Comparison of ENCODE assay signal across 16 mouse cellular contexts in genomic region chr15:96686201-96687159, GRCm38 (mm10). TPM values are rescaled to one million over a fixed set of nuclear protein-coding genes. Genes with fewer than 3 reads are reported as not detected.
DNase-seq lines count a peak whose midpoint lies in the region; ATAC-seq and TF ChIP-seq lines count a peak whose summit lies in the region.
"Had no signal": no experiment of that assay in that cellular context is flagged by ENCODE, and none has a peak within 500 bp of the region (broad histone marks: within the 10 kb centered on the region; RNA-seq: fewer than 3 reads in every experiment).

No protein-coding gene starts in this region.

- H3K9me3 ChIP-seq in heart, postnatal 0 days (replicated peaks; ENCODE audit: control insufficient read depth, low read length) = no peaks in the 10 kb centered on the region
- no peaks in the 10 kb centered on the region for H3K9me3 ChIP-seq in heart, embryonic 12.5 days (replicated peaks)
- H3K9me3 ChIP-seq in lung, embryonic 14.5 days (ENCODE audit: low read depth, low read length) = no peaks in the 10 kb centered on the region
- no peaks in the 10 kb centered on the region for H3K9me3 ChIP-seq in MEL (replicated peaks; ENCODE audit: insufficient read depth, low read length)
- no peaks in the 10 kb centered on the region for H3K9me3 ChIP-seq in neural tube, embryonic 15.5 days (replicated peaks)
- H3K9me3 ChIP-seq: lung, embryonic 15.5 days had no signal

- intact Hi-C loops in left cerebral cortex, postnatal 4 days (cut with DNase I) = no loop called here

- peak in 1 of 2 experiments; percentile 52; a peak in 1 of 4 replicates for TF ChIP-seq POLR2A in MEL (IDR thresholded peaks at IDR 0.05; ENCODE audit: control insufficient read depth in 1 of 2, insufficient read depth in 1 of 2, low read depth in 1 of 2, low read length in 2 of 2, poor library complexity in 1 of 2)

- no peaks in the 10 kb centered on the region for H3K79me2 ChIP-seq in MEL (ENCODE audit: control insufficient read depth, insufficient read depth, low read length, poor library complexity)

- TF ChIP-seq EP300 in heart, postnatal 0 days (IDR thresholded peaks at IDR 0.05; ENCODE audit: low read depth) = 0 out of 2 replicates have a peak, but pooled peaks have one; percentile 39
- no peak for TF ChIP-seq EP300 in MEL (IDR thresholded peaks at IDR 0.05; ENCODE audit: low read depth in 1 of 2, low read length in 2 of 2)

- H3K9ac ChIP-seq in heart, postnatal 0 days (replicated peaks; ENCODE audit: low read depth, low read length) = no peak overlapping the region
- H3K9ac ChIP-seq in heart, embryonic 12.5 days = no peak overlapping the region
- no peak overlapping the region for H3K9ac ChIP-seq in lung, embryonic 14.5 days
- H3K9ac ChIP-seq in MEL (ENCODE audit: control insufficient read depth, low read depth, low read length, poor library complexity, severe bottlenecking) = no peak overlapping the region
- no peak overlapping the region for H3K9ac ChIP-seq in neural tube, embryonic 15.5 days (replicated peaks)
- H3K9ac ChIP-seq: lung, embryonic 15.5 days had no signal

- TF ChIP-seq CTCF in heart, postnatal 0 days (IDR thresholded peaks at IDR 0.05; ENCODE audit: low read depth) = no peak
- no peak for TF ChIP-seq CTCF in lung, embryonic 14.5 days (IDR thresholded peaks at IDR 0.05; ENCODE audit: low read depth)
- no peak for TF ChIP-seq CTCF in MEL (IDR thresholded peaks at IDR 0.05 in 2 of 3, conservative IDR thresholded peaks at IDR 0.05 in 1 of 3; ENCODE audit: control insufficient read depth in 1 of 3, insufficient read depth in 1 of 3, low read depth in 2 of 3, low read length in 3 of 3, poor library complexity in 1 of 3, severe bottlenecking in 1 of 3)

- no peak for DNase-seq in heart, postnatal 0 days (ENCODE audit: low spot score)
- DNase-seq in lung, embryonic 14.5 days = peak; percentile 15
- no peak for DNase-seq in lung, postnatal 14 days
- DNase-seq in MEL (ENCODE audit: low read depth, low spot score) = peak; percentile 75
- DNase-seq in splenic B cell, adult 2 months (ENCODE audit: low read depth, low spot score) = peak; percentile 13
- DNase-seq in left cerebral cortex, postnatal 4 days = no peak
- DNase-seq: adrenal gland, postnatal 10 days; cerebellum, adult 8-10 months; gastrocnemius, postnatal 25 days; kidney, adult 9 months; right cerebral cortex, adult 18-20 months had no signal

- peaks cover 4% of the 10 kb centered on the region; the same call in 1 of the 2 replicates for H3K4me1 ChIP-seq in heart, postnatal 0 days (ENCODE audit: control insufficient read depth, insufficient read depth)
- peaks cover 7% of the 10 kb centered on the region; the same call in 1 of the 2 replicates for H3K4me1 ChIP-seq in heart, embryonic 12.5 days (replicated peaks)
- H3K4me1 ChIP-seq in lung, embryonic 14.5 days (ENCODE audit: insufficient read depth) = no peaks in the 10 kb centered on the region
- H3K4me1 ChIP-seq in MEL (ENCODE audit: control insufficient read depth in 1 of 2, insufficient read depth in 2 of 2, low read length in 2 of 2) = peaks cover 8 to 25% of the 10 kb centered on the region in 2 experiments
- peaks cover 13% of the 10 kb centered on the region; the same call in 1 of the 2 replicates for H3K4me1 ChIP-seq in neural tube, embryonic 15.5 days

- peaks cover 36% of the 10 kb centered on the region for H3K36me3 ChIP-seq in heart, postnatal 0 days (replicated peaks; ENCODE audit: control insufficient read depth, insufficient read depth, low read length)
- H3K36me3 ChIP-seq in heart, embryonic 12.5 days = peaks cover 39% of the 10 kb centered on the region
- peaks cover 40% of the 10 kb centered on the region for H3K36me3 ChIP-seq in lung, embryonic 14.5 days (ENCODE audit: insufficient read depth)
- peaks cover 36 to 44% of the 10 kb centered on the region in 2 experiments for H3K36me3 ChIP-seq in MEL (ENCODE audit: control insufficient read depth in 1 of 2, insufficient read depth in 2 of 2, low read length in 2 of 2)
- peaks cover 20% of the 10 kb centered on the region for H3K36me3 ChIP-seq in splenic B cell, adult 2 months (ENCODE audit: control insufficient read depth, insufficient read depth, low read length, poor library complexity, severe bottlenecking)
- H3K36me3 ChIP-seq in neural tube, embryonic 15.5 days = peaks cover 37% of the 10 kb centered on the region

- 58% methylated on average over 9 of the region's 9 CpGs for WGBS in heart, postnatal 0 days
- 75% methylated on average over 9 of the region's 9 CpGs for WGBS in heart, embryonic 12.5 days
- WGBS in lung, embryonic 14.5 days = 77% methylated on average over 9 of the region's 9 CpGs
- WGBS in neural tube, embryonic 15.5 days = 83% methylated on average over 9 of the region's 9 CpGs

- H3K27ac ChIP-seq in heart, postnatal 0 days (ENCODE audit: low read depth) = peak overlapping the region; percentile 44
- H3K27ac ChIP-seq in heart, embryonic 12.5 days (ENCODE audit: poor library complexity, severe bottlenecking) = no peak overlapping the region
- H3K27ac ChIP-seq in lung, embryonic 14.5 days (ENCODE audit: low read depth) = 0 out of 2 replicates have a peak overlapping the region, but pooled peaks have one; percentile 4
- no peak overlapping the region for H3K27ac ChIP-seq in MEL (ENCODE audit: control insufficient read depth, low read depth, low read length)
- H3K27ac ChIP-seq in neural tube, embryonic 15.5 days (replicated peaks) = no peak overlapping the region
- H3K27ac ChIP-seq: lung, embryonic 15.5 days had no signal

- no peak overlapping the region for H3K4me2 ChIP-seq in heart, postnatal 0 days (ENCODE audit: low read depth, low read length)
- H3K4me2 ChIP-seq in heart, embryonic 12.5 days = no peak overlapping the region
- H3K4me2 ChIP-seq in lung, embryonic 14.5 days = no peak overlapping the region
- H3K4me2 ChIP-seq in neural tube, embryonic 15.5 days = no peak overlapping the region
- H3K4me2 ChIP-seq: lung, embryonic 15.5 days had no signal

- H3K4me3 ChIP-seq in heart, postnatal 0 days (ENCODE audit: low read depth, low read length) = no peak overlapping the region
- no peak overlapping the region for H3K4me3 ChIP-seq in heart, embryonic 12.5 days
- H3K4me3 ChIP-seq in lung, embryonic 14.5 days (ENCODE audit: low read depth, low read length) = no peak overlapping the region
- no peak overlapping the region for H3K4me3 ChIP-seq in MEL (ENCODE audit: control insufficient read depth in 1 of 2, insufficient read depth in 1 of 2, low read depth in 2 of 2, low read length in 2 of 2)
- no peak overlapping the region for H3K4me3 ChIP-seq in neural tube, embryonic 15.5 days (replicated peaks)
- H3K4me3 ChIP-seq: erythroblast, embryonic 14.5 days; lung, embryonic 15.5 days had no signal

- ATAC-seq in heart, postnatal 0 days (ENCODE audit: insufficient read depth, low read depth) = peak; percentile 31; the same call in 1 of the 2 replicates
- no peak for ATAC-seq in heart, embryonic 12.5 days (ENCODE audit: insufficient number of reproducible peaks, low FRiP score)
- ATAC-seq in lung, embryonic 14.5 days (ENCODE audit: insufficient read depth) = peak; percentile 22; the same call in 1 of the 2 replicates
- ATAC-seq in neural tube, embryonic 15.5 days (ENCODE audit: low FRiP score) = no peak
- ATAC-seq: hindbrain, embryonic 16.5 days had no signal

- TF ChIP-seq RAD21 in MEL (IDR thresholded peaks at IDR 0.05; ENCODE audit: low read depth, low read length) = no peak

- no peaks in the 10 kb centered on the region for H3K27me3 ChIP-seq in heart, postnatal 0 days (ENCODE audit: control insufficient read depth, insufficient read depth, low read length)
- H3K27me3 ChIP-seq in heart, embryonic 12.5 days (replicated peaks) = no peaks in the 10 kb centered on the region
- H3K27me3 ChIP-seq in lung, embryonic 14.5 days (ENCODE audit: insufficient read depth, low read length) = no peaks in the 10 kb centered on the region
- peaks cover 0 to 1% of the 10 kb centered on the region in 2 experiments; a peak in 1 of 4 replicates for H3K27me3 ChIP-seq in MEL (ENCODE audit: control insufficient read depth in 1 of 2, insufficient read depth in 2 of 2, low read length in 2 of 2)
- H3K27me3 ChIP-seq in splenic B cell, adult 2 months (ENCODE audit: control insufficient read depth, insufficient read depth, low read length, poor library complexity, severe bottlenecking) = no peaks in the 10 kb centered on the region
- H3K27me3 ChIP-seq in neural tube, embryonic 15.5 days (replicated peaks) = no peaks in the 10 kb centered on the region
- H3K27me3 ChIP-seq: lung, embryonic 15.5 days had no signal

TF ChIP-seq in MEL, 35 proteins besides CTCF, POLR2A, EP300 and RAD21 (continues in another document):
- TF ChIP-seq ZMIZ1 (IDR thresholded peaks at IDR 0.05; ENCODE audit: low read depth, low read length) (peak; percentile 27; the same call in 1 of the 2 replicates), POLR2AphosphoS2 (IDR thresholded peaks at IDR 0.05; ENCODE audit: low read length) (peak; percentile 98), NELFE (IDR thresholded peaks at IDR 0.05; ENCODE audit: low read depth, low read length) (peak; percentile 11; the same call in 1 of the 2 replicates), NRF1 (IDR thresholded peaks at IDR 0.05; ENCODE audit: insufficient read depth, low read depth, low read length, poor library complexity, severe bottlenecking) (no peak)

RNA-seq across cellular contexts. Expression of gene Slc38a2, which starts 13.1 kb away (rescaled TPM):
- total RNA-seq in heart, postnatal 0 days (2014; rRNA removed; ENCODE audit: low replicate concordance) = 225 and 263 TPM in 2 replicates
- polyA plus RNA-seq in heart, postnatal 0 days (2015; fragmentation: Nextera tagmentation; extraction: Ambion mirVana) = 130 and 144 TPM in 2 replicates
- polyA plus RNA-seq in heart, embryonic 12.5 days (2016; fragmentation: Nextera tagmentation; extraction: Ambion mirVana) = 154 and 161 TPM in 2 replicates
- 174 and 182 TPM in 2 replicates for polyA plus RNA-seq in lung, embryonic 14.5 days (2014; fragmentation: Nextera tagmentation; extraction: Ambion mirVana)
- 80.6 and 150 TPM in 2 replicates for total RNA-seq in MEL (2012; rRNA removed)
- 100 to 1,000 TPM; 177 to 590 TPM for polyA plus RNA-seq in MEL (2012; ENCODE audit: insufficient read depth in 1 of 2, insufficient read length in 2 of 2, low read depth in 1 of 2, low replicate concordance in 2 of 2, missing spikeins in 1 of 2)
- 100 to 1,000 TPM; 114 to 124 TPM for total RNA-seq in left cerebral cortex, postnatal 4 days (2021)
- 89.3 and 93.9 TPM in 2 replicates for polyA plus RNA-seq in neural tube, embryonic 15.5 days (2015; fragmentation: Nextera tagmentation; extraction: Ambion mirVana)

RNA-seq across cellular contexts. Expression of gene Slc38a1, which starts 43.8 kb away (rescaled TPM):
- total RNA-seq in heart, postnatal 0 days (2014; rRNA removed; ENCODE audit: low replicate concordance) = 52.4 and 57.8 TPM in 2 replicates
- 43.6 and 56.7 TPM in 2 replicates for polyA plus RNA-seq in heart, postnatal 0 days (2015; fragmentation: Nextera tagmentation; extraction: Ambion mirVana)
- 93.0 and 99.8 TPM in 2 replicates for polyA plus RNA-seq in heart, embryonic 12.5 days (2016; fragmentation: Nextera tagmentation; extraction: Ambion mirVana)
- 70.6 and 71.6 TPM in 2 replicates for polyA plus RNA-seq in lung, embryonic 14.5 days (2014; fragmentation: Nextera tagmentation; extraction: Ambion mirVana)
- not detected in 2 replicates for total RNA-seq in MEL (2012; rRNA removed)
- polyA plus RNA-seq in MEL (2012; ENCODE audit: insufficient read depth in 1 of 2, insufficient read length in 2 of 2, low read depth in 1 of 2, low replicate concordance in 2 of 2, missing spikeins in 1 of 2) = under 1 TPM in 1 of 2 experiments, not detected in 1; 0.03 TPM
- 100 to 1,000 TPM; 116 to 118 TPM for total RNA-seq in left cerebral cortex, postnatal 4 days (2021)
- 127 and 134 TPM in 2 replicates for polyA plus RNA-seq in neural tube, embryonic 15.5 days (2015; fragmentation: Nextera tagmentation; extraction: Ambion mirVana)

Comparison
In these comparisons a context has a peak if more than half of its experiments do, and no peak if none do; other contexts are left out.
1. ATAC-seq: peak in heart, postnatal 0 days (single experiment) and lung, embryonic 14.5 days (single experiment); none in heart, embryonic 12.5 days (single experiment) and neural tube, embryonic 15.5 days (single experiment).
2. DNase-seq: peak in lung, embryonic 14.5 days (single experiment), MEL (single experiment) and splenic B cell, adult 2 months (single experiment); none in heart, postnatal 0 days (single experiment), lung, postnatal 14 days (single experiment) and left cerebral cortex, postnatal 4 days (single experiment).
3. H3K27ac ChIP-seq: peak in heart, postnatal 0 days (single experiment) and lung, embryonic 14.5 days (single experiment); none in heart, embryonic 12.5 days (single experiment), MEL (single experiment) and neural tube, embryonic 15.5 days (single experiment).
4. RNA of gene Slc38a1, which starts 43.8 kb away (polyA plus RNA-seq): 127 to 134 TPM in neural tube, embryonic 15.5 days, 93.0 to 99.8 TPM in heart, embryonic 12.5 days, 70.6 to 71.6 TPM in lung, embryonic 14.5 days and 43.6 to 56.7 TPM in heart, postnatal 0 days; 0.03 TPM in MEL; every median in the first group is over 10 times any median in the second.